Mouse (Mus musculus) heart, postnatal 25 days (tissue): ENCODE measurements at regions not wholly inside any gene's neighbourhood (a gene's known extent, or its start where the extent isn't known, plus 50 kb on each side); places are given as distances from the start of the nearest gene placed in this dataset.
"Not testable (repeated sequence)": the region's sequence is repeated elsewhere in the genome, so short reads cannot be mapped to it uniquely, and the experiment has no call there.

Experiments used
- DNase-seq: peaks from one replicate; pipeline ENCODE4 v3.0.0; 2022; ENCODE audit warnings: low spot score
- intact Hi-C: fragments of 180-260 bp; cut with DNase I; formaldehyde crosslinking; loops from one replicate; pipeline ENCODE4 v1.15.1; 2025

DNA sequence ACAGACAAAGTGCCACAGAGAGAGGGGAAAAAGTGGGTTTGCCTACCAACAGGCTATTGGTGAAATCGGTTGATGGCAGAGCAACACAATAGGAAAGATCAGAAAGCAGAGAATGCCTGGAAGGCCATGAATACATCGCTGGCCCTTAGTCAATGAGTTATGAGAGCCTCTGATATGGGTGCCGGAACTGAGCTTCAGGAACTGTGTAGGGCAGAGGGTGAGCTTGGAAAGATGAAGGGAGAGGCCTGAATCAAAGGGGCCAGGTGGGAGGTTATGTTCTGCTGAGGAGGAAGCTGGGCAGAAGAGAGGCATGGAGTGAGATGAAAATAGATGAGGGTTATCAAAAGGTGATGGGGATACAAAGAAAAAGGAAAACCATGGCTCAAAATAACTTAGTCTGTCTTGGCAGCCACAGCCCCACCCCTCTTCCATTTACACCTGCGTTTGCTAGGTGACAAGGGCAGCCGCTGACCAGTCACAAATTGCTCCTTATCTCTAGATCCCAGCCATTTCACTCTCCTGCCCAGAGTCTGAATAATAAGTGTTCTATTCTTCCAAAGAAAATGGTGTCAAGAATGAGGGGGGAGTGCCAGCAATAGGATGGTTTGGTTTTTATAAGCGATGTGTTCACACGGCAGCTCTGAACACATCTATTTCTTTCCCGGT, 77.7 kb upstream of the Rad23b start:
- intact Hi-C loops = no loop called here

DNA sequence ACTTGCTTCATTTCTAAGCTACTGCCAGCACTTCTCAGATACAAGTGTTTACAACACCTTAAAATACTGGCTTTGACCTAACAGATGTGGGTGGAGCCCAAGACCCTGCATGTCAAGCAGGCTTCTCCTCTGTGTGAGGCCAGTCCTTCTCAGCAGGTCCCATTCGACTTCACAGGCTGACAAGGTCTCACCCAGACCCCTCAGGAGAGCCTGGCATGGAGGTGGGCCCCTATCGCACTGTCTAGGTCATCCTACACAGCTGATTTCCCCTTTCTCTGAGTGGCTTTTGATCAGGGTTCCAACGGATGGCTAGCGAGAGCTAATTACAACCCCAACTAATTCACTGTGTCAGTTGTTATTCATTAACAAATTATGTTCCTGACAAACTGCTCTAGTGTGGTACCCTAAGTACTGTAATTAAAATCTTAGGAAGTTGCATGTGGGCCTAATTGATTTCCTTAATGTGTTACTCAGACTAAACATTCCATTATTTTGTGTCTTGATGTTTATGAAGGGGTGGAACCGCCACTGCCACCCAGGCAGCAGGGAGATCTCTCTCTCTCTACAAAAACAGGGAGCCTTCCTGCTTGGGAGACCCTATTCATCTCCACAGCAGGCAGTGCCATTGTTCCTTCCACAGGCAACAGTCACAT, 73.4 kb upstream of the Rad23b start:
- intact Hi-C loops = no loop called here
- no peak for DNase-seq

More for the DNA sequence above, 77.7 kb upstream of the Rad23b start:
- DNase-seq = no peak

DNA sequence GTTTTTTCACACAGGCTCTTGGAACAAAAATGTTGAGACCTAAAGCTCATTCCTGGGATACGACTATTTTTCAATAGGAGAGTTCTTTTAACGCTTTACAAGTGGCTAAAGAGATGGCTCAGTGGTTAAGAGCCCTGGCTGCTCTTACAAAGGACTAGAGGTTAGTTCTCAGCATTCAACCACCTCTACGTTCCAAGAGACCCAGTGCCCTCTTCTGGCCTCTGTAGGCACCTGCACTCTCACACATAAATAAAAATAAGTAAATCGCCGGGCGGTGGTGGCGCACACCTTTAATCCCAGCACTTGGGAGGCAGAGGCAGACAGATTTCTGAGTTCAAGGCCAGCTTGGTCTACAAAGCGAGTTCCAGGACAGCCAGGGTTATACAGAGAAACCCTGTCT, 70.5 kb upstream of the Rad23b start:
- intact Hi-C loops, DNase-seq: not testable (repeated sequence)

DNA sequence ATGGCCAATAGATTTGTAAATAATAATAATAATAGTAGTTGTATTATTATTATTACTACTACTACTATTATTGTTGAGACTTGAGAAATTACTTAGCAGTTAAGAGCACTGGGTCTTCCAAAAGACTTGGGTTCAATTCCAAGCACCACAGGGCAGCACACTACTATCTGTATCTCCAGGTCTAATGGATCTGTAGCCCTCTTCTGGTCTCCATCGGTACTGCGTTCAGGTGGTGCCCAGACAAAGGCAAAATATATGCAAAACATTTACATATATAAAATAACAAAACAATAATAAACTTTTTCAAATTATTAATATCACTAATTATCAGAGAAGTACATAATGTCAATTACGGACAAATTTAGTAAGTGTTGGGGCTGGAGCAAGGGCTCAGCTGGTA, 69.1 kb upstream of the Rad23b start:
- DNase-seq = no peak
- intact Hi-C loops = no loop called here

DNA sequence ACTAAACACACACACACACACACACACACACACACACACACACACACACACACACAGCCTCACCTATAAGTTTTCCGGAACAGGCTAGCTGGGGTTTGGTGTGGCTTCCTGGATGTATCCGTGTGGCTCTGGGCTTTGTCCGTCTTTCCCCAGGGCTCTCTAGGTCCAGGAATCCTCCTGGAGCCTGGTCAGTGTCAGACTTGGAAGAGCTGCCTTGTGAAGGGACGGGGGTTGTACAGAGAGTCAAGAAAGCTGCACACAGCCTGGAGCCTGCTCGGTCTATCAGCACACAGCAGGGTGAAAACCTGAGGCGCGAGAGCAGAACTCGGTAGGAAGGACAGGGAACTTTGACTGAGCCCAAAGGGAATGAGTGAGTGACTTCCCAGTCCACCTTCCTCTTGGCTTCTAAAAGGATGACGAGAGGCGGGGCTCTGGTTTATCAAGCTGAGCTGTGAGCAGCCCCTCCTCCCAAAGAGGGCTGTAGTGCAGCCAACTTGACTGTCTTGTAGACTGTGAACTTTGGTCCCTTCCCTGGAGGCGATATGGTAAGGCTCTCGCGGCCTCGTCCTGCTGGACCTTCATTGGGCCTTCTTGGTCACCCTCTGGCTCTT, 68.3 kb upstream of the Rad23b start:
- intact Hi-C loops = no loop called here
- no peak for DNase-seq

DNA sequence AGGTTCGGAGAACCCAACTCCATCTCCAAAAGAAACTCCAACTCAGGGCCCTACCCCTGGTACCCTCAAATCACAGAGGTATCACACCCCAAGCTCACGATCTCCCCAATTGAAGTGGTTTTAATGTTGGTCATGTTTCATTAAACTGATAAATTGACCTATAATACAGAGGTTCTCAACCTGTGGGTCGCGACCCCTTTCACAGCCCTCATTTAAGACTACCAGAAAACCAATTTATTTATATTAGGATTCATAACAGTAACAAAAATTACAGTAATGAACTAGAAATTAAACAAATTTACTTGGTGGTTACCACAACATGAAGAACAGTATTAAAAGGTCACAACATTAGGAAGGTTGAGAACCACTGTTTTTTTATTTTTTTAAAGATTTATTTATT, 67.4 kb upstream of the Rad23b start:
- intact Hi-C loops = no loop called here
- DNase-seq = no peak

DNA sequence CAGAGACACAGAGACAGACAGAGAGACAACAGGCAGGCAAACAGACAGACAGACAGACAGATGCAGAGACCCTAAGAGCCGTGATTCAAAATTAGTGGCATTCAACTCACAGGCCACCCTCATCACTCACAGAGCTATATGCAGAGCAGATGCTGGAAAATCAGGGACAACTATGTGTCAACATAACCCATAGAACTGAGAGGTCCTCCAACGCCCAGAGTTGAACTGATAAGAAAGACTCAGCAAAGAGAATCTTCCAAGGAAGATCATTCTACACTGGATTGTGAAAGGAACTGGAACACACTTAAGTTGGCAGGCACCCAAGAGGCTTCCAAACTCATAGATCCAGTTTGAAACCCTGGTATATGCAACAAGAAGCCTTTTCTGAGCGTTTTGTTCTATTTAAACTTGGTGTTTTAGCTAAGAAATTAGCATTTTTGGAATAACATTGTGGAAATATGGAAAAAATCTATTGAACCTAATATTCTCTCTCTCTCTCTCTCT, 65.1 kb upstream of the Rad23b start:
- intact Hi-C loops = no loop called here
- DNase-seq = no peak

DNA sequence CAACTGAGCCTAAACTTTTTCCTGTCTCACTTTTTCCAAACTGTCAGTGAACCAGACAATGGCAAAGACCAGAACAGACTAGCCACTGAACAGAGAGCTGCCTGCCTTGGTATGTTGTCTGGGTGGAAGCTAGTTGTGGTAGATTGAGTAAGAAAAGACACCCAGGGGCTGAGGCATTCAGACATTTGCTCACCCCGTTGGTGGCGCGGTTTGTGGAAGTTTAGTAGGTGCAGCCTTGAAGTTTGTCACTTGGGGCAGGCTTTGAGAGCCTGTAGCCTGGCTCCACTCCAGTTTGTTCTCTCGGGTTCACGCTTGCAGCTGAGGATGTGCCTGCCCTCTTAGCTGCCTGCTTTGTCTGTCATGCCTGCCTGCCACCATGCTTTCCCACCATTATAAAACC, 64.2 kb upstream of the Rad23b start:
- intact Hi-C loops = no loop called here
- no peak for DNase-seq

DNA sequence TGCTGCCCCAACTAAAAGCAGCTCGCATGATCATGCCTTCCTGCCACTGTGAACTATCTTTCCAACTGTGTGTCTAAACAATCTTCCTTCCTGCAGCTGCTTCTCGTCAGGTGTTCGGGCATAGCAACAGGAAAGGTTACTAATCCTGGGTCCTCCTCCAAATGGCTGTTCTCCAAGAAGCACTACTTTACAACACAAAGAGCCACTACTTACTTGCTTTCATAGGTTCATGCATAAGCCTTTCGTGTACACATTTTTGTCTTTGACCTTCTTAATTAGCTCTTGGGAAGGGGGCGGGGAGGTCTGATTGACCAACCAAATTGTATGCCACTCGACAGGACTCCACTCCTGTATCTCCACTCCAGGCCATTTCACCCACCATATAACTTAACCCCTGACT, 61.4 kb upstream of the Rad23b start:
- intact Hi-C loops = no loop called here
- DNase-seq = no peak

DNA sequence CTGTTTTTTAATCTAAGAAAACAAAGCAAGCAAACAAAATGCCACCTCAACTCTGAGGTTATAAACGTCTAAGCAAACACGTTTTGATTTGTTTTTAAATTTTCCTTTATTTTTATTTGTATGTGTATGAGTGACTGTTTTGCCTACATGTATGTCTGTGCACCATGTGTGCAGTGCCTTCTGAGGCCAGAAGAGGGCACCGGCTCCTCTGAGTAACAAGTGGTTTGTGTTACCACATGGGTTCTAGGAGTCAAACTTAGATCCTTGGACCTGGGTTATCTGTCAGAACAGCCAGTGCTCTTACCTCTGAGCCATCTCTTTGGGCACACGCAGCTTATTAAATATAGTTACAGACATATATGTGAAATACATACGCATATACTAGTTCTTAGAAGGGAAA, 57.6 kb upstream of the Rad23b start:
- no peak for DNase-seq
- intact Hi-C loops = no loop called here

DNA sequence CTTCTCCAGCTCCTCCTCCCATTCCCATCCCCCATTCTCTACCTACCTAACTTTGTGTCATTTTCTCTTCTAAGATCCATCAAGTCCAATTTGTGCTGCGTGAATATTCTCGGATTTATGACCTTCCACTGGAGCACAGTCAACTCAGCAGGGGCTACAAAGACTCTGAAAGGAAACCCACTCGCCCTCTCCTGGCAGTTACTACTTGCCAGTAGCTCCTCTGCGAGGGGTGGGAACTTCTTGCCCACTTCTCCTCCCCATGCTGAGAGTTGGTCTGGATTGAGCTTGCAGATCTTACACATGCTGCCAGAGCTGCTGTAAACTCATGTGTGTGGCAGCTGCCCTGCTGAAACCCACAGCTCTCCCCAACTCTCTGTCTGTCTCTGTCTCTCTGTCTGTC, 57.1 kb upstream of the Rad23b start:
- intact Hi-C loops = no loop called here
- DNase-seq = no peak

DNA sequence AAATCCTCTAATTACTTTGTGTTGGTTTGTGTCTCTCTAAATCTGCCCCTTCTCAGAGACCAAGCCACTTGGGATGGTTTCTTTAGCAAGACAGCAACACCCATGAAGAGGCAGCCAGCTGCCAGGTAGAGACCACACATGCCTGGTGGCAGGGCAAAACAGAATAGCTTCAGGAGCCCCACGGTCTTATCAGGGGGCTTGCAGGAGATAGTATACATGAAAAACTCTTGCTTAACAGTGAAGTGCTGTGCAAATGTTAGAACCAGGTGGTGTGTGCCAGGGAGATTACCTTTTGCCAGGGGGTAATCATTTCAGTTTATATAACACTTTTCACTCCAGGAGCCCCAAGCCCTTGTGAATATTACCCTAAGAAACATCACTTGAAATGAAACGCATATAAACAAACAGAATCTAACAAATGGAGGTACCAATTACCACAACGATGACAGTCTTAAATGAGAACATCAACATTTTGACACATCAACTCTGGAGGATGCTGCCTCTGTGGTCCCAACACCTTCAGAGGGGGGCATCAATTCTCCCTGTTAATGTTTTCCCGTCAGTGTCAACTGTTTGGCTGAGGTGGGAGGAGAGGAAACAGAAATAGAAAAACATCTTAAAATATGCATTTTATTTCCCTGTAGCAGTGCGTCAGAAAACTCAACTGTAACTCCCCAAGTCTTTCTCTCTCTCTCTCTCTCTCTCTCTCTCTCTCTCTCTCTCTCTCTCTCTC, 56.3 kb upstream of the Rad23b start:
- intact Hi-C loops = no loop called here
- DNase-seq = no peak

DNA sequence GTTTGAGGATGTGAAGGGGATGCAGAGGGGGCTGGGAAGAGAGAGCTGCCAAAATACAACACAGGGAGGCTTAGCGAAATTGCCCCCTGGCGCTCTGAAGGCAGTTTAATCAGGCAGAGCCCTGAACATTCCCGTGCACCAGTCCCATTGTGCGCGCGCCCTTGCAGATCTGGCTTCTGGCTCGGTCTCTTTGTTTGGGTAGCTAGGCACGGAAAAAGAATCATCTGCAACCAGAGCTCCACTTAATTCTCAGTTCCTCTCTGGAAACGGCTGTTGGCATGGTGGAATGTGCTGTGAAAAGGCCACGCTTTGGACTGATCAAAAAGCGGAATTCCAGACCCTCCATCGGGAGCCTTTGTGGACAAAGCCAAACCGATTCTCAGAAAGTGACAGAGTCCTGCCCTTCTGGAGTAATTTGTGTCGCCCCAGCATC, 55.6 kb upstream of the Rad23b start:
- no peak for DNase-seq
- intact Hi-C loops = no loop called here

DNA sequence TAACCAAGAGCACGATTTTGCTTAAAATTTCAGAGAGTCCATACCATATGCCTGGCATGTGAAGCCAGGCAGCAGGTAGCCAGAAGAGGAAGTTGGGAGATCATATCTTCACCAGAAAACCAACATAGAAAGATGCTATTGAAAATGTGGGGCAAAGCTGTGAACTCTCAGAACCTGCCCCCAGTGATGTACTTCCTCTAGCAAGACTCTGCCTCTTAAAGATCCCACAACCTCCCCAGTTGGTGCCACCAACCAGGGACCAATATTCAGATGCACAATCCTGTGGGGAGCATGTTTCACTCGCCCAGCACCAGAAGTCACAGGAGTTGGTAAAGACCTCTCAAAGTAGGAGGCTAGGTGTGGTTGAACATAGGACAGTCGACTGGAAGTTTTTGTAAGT, 52.0 kb upstream of the Rad23b start:
- intact Hi-C loops = no loop called here
- DNase-seq = no peak
